Mouse (Mus musculus): ENCODE results near the gene Gltpd2. TPM values are rescaled to one million over a fixed set of nuclear protein-coding genes. Genes with fewer than 3 reads are reported as not detected.
A peak's percentile ranks its signal among the peaks of the same experiment; 100 is the strongest.
"Not testable (repeated sequence)": the region's sequence is repeated elsewhere in the genome, so short reads cannot be mapped to it uniquely, and the experiment has no call there.

Gltpd2 gene
- polyA plus RNA-seq, 1 experiment from 2014 or later: 0.83 TPM

DNA sequence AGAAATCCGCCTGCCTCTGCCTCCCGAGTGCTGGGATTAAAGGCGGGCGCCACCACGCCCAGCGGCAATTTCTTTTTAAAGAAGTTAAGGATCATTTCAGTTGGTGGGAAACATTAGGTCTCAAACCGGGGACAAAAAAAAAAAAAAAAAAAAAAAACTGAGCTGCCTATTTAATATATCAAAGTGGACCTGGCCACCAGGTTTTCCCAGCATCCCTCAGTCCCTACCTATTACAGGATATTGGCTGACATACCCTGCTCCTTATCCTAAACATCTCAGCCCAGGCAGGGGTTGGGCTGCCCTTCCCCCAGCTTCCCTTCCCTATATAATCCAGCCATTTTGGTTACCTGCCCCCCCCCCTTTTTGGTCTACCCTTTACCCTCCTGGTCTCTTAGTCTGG lies 7.2 kb upstream of the Gltpd2 start:
- Histone ChIP-seq H3K9ac (ENCODE audit: low read length) (no peak overlapping the region), H3K36me3 (ENCODE audit: control insufficient read depth, insufficient read depth, low read length) (no peaks in the 10 kb centered on the region), H3K27ac (ENCODE audit: low read depth) (no peak overlapping the region), H3K4me2 (ENCODE audit: low read length) (no peak overlapping the region), H3K4me3 (ENCODE audit: low read depth, low read length) (no peak overlapping the region), H3K4me1 (replicated peaks; ENCODE audit: control insufficient read depth, insufficient read depth, low read length) (peaks cover 3% of the 10 kb centered on the region; the same call in 1 of the 2 replicates), H3K9me3 (ENCODE audit: control insufficient read depth, low read length) (no peaks in the 10 kb centered on the region), H3K27me3 (replicated peaks; ENCODE audit: control insufficient read depth, insufficient read depth, low read length) (peaks cover 7% of the 10 kb centered on the region; the same call in 1 of the 2 replicates)
- no peak for ATAC-seq (replicated peaks; ENCODE audit: low FRiP score, low TSS enrichment, low read depth)
- WGBS: 91% methylated on average over 7 of the region's 7 CpGs
- DNase-seq (ENCODE audit: low spot score): no peak

DNA sequence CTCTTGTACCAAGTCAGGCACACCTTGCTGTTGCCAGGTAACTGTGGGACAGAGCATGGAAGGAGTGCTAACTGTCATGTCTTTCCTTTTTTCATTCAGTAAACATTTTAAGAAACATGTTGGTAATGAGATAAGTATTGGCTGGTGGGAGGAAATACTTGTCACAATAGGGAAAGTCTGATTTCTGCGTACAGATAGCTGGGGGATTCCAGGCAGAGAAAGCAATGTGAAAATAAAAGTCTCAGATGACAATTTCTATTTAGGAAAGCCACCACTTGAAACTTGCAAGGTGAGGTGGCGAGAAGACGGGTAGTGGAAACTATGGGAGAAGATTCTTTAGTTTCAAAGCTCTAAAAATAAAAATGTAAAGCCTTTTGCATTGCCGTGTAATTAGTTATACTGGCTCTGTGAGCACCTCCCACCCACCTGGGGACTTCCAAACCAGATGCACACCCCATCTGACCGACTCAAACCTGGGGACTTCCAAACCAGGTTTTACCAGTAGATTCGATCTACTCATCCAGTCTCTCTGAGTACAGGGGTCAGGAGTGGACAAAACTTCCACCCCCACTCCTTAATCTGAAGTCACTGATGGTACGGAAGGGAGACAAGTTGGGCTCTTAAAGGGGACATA lies 6.2 kb upstream of the Gltpd2 start:
- DNase-seq (ENCODE audit: low spot score) (no peak), ATAC-seq (replicated peaks; ENCODE audit: low FRiP score, low TSS enrichment, low read depth) (no peak)
- H3K4me1 ChIP-seq (replicated peaks; ENCODE audit: control insufficient read depth, insufficient read depth, low read length): peaks cover 3% of the 10 kb centered on the region; the same call in 1 of the 2 replicates
- H3K4me2 ChIP-seq (ENCODE audit: low read length): no peak overlapping the region
- H3K27ac ChIP-seq (ENCODE audit: low read depth): no peak overlapping the region
- H3K9ac ChIP-seq (ENCODE audit: low read length): no peak overlapping the region
- H3K36me3 ChIP-seq (ENCODE audit: control insufficient read depth, insufficient read depth, low read length): no peaks in the 10 kb centered on the region
- H3K9me3 ChIP-seq (ENCODE audit: control insufficient read depth, low read length): no peaks in the 10 kb centered on the region
- no peak overlapping the region for H3K4me3 ChIP-seq (ENCODE audit: low read depth, low read length)
- peaks cover 7% of the 10 kb centered on the region; the same call in 1 of the 2 replicates for H3K27me3 ChIP-seq (replicated peaks; ENCODE audit: control insufficient read depth, insufficient read depth, low read length)
- 79% methylated on average over 7 of the region's 7 CpGs for WGBS

DNA sequence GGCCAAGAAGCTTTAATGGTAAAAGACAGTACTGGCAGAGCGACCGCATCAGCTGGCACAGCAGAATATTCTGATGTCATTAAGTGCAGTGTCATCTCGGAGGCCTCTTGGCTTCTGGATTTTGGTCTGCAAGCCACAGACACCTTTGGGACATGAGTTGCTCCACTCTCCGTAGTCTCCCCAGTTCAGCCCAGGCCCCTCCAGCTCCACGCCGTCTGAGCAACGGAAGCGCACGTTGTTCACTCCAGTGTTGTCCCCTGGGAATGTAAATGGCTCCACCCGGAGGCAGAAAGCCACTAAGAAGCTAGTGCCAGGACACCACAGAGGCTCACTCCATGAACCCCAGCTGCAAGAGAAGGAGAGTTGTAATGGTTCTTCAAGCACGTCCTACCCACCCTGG lies 5.5 kb upstream of the Gltpd2 start:
- 55% methylated on average over 11 of the region's 11 CpGs for WGBS
- Histone ChIP-seq H3K4me2 (ENCODE audit: low read length) (no peak overlapping the region), H3K36me3 (ENCODE audit: control insufficient read depth, insufficient read depth, low read length) (no peaks in the 10 kb centered on the region), H3K27me3 (replicated peaks; ENCODE audit: control insufficient read depth, insufficient read depth, low read length) (peaks cover 7% of the 10 kb centered on the region; the same call in 1 of the 2 replicates), H3K4me3 (ENCODE audit: low read depth, low read length) (no peak overlapping the region), H3K9ac (ENCODE audit: low read length) (no peak overlapping the region), H3K9me3 (ENCODE audit: control insufficient read depth, low read length) (no peaks in the 10 kb centered on the region), H3K27ac (ENCODE audit: low read depth) (no peak overlapping the region), H3K4me1 (replicated peaks; ENCODE audit: control insufficient read depth, insufficient read depth, low read length) (peaks cover 3% of the 10 kb centered on the region; the same call in 1 of the 2 replicates)
- no peak for ATAC-seq (replicated peaks; ENCODE audit: low FRiP score, low TSS enrichment, low read depth)
- no peak for DNase-seq (ENCODE audit: low spot score)

DNA sequence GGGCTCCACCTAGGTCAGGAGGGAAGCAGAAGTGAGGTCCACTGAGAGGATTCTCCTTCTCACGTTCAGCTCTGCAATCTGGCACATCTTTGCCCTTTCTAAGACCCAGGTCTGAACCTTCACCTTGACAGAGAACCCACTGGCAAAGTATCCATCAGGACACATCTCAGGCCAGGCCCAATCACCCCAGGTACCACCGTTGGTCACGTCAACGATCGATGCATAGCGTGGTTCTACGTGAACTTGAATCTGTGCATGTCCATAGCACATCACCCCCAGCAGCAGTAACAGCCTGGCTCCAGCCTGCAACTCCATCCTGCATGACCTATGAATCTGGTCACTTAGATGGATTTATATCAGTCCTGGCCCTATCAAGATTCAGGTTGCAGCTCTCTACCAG lies 4.7 kb upstream of the Gltpd2 start, which contains the start of gene Vmo1:
TSS of gene Vmo1 (minus strand) at position 329 of the 400 bp plus-strand sequence.
- Histone ChIP-seq H3K27ac (ENCODE audit: low read depth) (no peak within 1 kb of the TSS), H3K9ac (ENCODE audit: low read length) (no peak within 1 kb of the TSS), H3K27me3 (replicated peaks; ENCODE audit: control insufficient read depth, insufficient read depth, low read length) (peaks cover 6% of the 10 kb centered on the region; the same call in 1 of the 2 replicates), H3K4me1 (replicated peaks; ENCODE audit: control insufficient read depth, insufficient read depth, low read length) (peaks cover 4% of the 10 kb centered on the region; the same call in 1 of the 2 replicates), H3K4me2 (ENCODE audit: low read length) (no peak within 1 kb of the TSS), H3K4me3 (ENCODE audit: low read depth, low read length) (no peak within 1 kb of the TSS), H3K36me3 (ENCODE audit: control insufficient read depth, insufficient read depth, low read length) (no peaks in the 10 kb centered on the region), H3K9me3 (ENCODE audit: control insufficient read depth, low read length) (no peaks in the 10 kb centered on the region)
- 88% methylated on average over 7 of the region's 7 CpGs for WGBS
- no peak for DNase-seq (ENCODE audit: low spot score)
- no peak for ATAC-seq (replicated peaks; ENCODE audit: low FRiP score, low TSS enrichment, low read depth)

DNA sequence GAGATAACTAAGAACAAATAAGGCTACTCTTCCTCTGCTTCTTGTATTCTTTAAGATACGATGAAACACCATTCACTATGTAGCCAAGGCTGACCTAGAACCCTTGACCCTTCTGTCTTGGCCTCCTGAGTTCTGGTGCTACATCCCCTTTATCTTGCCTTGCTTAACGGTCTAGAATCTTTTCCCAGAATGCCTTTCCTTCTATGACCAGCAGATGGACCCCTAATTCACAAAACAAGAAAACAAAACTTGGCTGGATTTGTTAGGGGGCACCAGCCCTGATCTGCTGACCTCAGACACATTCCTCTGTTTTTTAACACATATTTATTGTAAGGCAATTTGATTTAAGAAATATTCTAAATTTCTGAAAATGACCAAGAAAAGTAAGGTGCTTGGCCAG lies 2.6 kb upstream of the Gltpd2 start:
- no peak overlapping the region for H3K4me2 ChIP-seq (ENCODE audit: low read length)
- H3K9me3 ChIP-seq (ENCODE audit: control insufficient read depth, low read length): no peaks in the 10 kb centered on the region
- WGBS: 25% methylated on average over 2 of the region's 2 CpGs
- DNase-seq (ENCODE audit: low spot score) (no peak), ATAC-seq (replicated peaks; ENCODE audit: low FRiP score, low TSS enrichment, low read depth) (no peak)
- no peak overlapping the region for H3K4me3 ChIP-seq (ENCODE audit: low read depth, low read length)
- no peaks in the 10 kb centered on the region for H3K36me3 ChIP-seq (ENCODE audit: control insufficient read depth, insufficient read depth, low read length)
- peaks cover 10% of the 10 kb centered on the region; the same call in 1 of the 2 replicates for H3K4me1 ChIP-seq (replicated peaks; ENCODE audit: control insufficient read depth, insufficient read depth, low read length)
- no peak overlapping the region for H3K27ac ChIP-seq (ENCODE audit: low read depth)
- H3K27me3 ChIP-seq (replicated peaks; ENCODE audit: control insufficient read depth, insufficient read depth, low read length): no peaks in the 10 kb centered on the region
- H3K9ac ChIP-seq (ENCODE audit: low read length): no peak overlapping the region

DNA sequence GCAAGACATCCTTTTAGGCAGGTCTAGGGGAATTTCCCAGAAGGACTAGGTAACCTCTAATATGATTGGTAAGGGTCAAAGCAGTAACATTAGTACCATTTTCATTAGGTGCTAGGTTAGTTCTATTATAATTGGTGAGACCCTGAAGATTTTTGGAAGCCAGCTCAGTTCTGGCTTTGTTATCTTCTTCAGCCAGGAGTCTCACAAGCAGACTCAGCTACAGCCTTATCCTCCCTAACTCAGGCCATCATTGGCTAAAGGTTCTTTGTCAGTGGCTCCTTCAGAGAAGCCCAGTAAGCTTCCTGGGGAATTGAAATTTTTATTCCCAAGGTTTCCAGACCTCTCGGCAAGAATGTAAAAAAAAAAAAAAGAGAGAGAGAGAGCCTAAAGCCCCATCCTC lies 560 bp upstream of the Gltpd2 start:
- no peak overlapping the region for H3K9ac ChIP-seq (ENCODE audit: low read length)
- no peaks in the 10 kb centered on the region for H3K27me3 ChIP-seq (replicated peaks; ENCODE audit: control insufficient read depth, insufficient read depth, low read length)
- peaks cover 10% of the 10 kb centered on the region; the same call in 1 of the 2 replicates for H3K4me1 ChIP-seq (replicated peaks; ENCODE audit: control insufficient read depth, insufficient read depth, low read length)
- no peak overlapping the region for H3K4me2 ChIP-seq (ENCODE audit: low read length)
- no peak overlapping the region for H3K27ac ChIP-seq (ENCODE audit: low read depth)
- ATAC-seq (replicated peaks; ENCODE audit: low FRiP score, low TSS enrichment, low read depth) (no peak), DNase-seq (ENCODE audit: low spot score) (no peak)
- H3K9me3 ChIP-seq (ENCODE audit: control insufficient read depth, low read length): no peaks in the 10 kb centered on the region
- WGBS: 56% methylated on average over 1 of the region's 1 CpGs
- H3K36me3 ChIP-seq (ENCODE audit: control insufficient read depth, insufficient read depth, low read length): no peaks in the 10 kb centered on the region
- H3K4me3 ChIP-seq (ENCODE audit: low read depth, low read length): no peak overlapping the region

DNA sequence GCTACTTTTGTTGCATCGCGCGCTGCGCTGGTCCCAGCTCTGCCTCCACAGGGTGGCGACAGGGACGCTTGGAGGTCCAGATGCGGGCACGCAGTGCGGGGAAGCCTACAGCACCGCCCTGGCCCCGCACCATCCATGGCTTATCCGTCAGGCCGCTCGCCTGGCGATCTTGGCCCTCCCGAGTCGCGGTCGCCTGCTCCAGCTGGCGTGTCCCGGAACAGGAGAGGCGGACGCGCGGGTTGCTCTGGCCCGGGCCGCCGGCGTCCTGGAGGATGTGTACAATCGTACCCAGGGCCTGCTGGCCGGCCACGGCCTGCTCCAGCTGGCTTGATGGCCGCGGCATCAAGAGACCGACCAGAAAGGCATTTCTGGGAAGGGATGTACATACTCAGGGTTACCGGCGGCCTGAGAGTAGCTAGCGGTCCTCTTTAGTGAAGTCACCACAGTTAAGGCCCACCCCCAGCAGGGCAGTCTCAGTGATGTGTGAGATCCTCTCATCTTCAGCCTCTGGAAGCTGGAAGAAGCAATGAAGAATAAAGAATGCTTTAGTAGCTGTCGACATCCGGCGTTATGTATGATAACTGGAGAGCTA lies 1.3 kb downstream of the Gltpd2 start:
- ATAC-seq (replicated peaks; ENCODE audit: low FRiP score, low TSS enrichment, low read depth): peak; percentile 56
- no peaks in the 10 kb centered on the region for H3K9me3 ChIP-seq (ENCODE audit: control insufficient read depth, low read length)

DNA sequence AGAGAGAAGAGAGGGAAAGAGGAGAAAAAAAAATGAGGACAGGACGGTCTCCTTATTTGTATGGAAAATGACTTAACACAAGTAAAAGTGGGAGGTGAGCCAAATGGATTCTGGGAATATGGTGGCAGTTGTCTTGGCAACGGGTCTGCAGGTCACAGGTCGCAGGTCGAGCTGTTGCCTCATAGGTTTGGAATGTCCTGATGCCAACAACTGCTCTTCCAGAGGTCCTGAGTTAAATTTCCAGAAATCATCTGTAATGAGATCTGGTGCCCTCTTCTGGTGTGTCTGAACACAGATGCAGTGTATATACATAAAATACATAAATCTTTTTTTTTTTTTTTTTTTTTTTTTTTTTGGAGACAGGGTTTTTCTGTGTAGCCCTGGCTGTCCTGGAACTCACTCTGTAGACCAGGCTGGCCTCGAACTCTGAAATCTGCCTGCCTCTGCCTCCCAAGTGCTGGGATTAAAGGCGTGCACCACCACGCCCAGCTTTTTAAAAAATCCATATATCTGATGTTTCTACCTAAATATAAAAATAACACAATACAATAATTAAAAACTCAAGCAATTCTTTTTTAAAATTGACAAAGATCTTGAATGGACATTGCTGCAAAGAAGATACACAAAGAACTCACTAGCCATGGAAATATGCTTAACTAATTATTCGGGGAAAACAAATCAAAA lies 4.5 kb downstream of the Gltpd2 start:
- H3K9me3 ChIP-seq (ENCODE audit: control insufficient read depth, low read length); H3K4me2 ChIP-seq (ENCODE audit: low read length); DNase-seq (ENCODE audit: low spot score); H3K27me3 ChIP-seq (replicated peaks; ENCODE audit: control insufficient read depth, insufficient read depth, low read length); ATAC-seq (replicated peaks; ENCODE audit: low FRiP score, low TSS enrichment, low read depth); H3K9ac ChIP-seq (ENCODE audit: low read length); H3K27ac ChIP-seq (ENCODE audit: low read depth); H3K4me3 ChIP-seq (ENCODE audit: low read depth, low read length): not testable (repeated sequence)
- WGBS: 82% methylated on average over 8 of the region's 8 CpGs
- Histone ChIP-seq H3K4me1 (replicated peaks; ENCODE audit: control insufficient read depth, insufficient read depth, low read length) (peaks cover 14% of the 10 kb centered on the region), H3K36me3 (ENCODE audit: control insufficient read depth, insufficient read depth, low read length) (peaks cover 23% of the 10 kb centered on the region)

More for the DNA sequence above, 1.3 kb downstream of the Gltpd2 start:
- Histone ChIP-seq H3K4me3 (ENCODE audit: low read depth, low read length) (peak overlapping the region; percentile 31), H3K9ac (ENCODE audit: low read length) (peak overlapping the region; percentile 64), H3K4me1 (replicated peaks; ENCODE audit: control insufficient read depth, insufficient read depth, low read length) (peaks cover 10% of the 10 kb centered on the region; the same call in 1 of the 2 replicates), H3K27ac (ENCODE audit: low read depth) (peak overlapping the region; percentile 78), H3K27me3 (replicated peaks; ENCODE audit: control insufficient read depth, insufficient read depth, low read length) (no peaks in the 10 kb centered on the region), H3K36me3 (ENCODE audit: control insufficient read depth, insufficient read depth, low read length) (no peaks in the 10 kb centered on the region), H3K4me2 (ENCODE audit: low read length) (peak overlapping the region; percentile 53)
- DNase-seq (ENCODE audit: low spot score): peak; percentile 79
- 9% methylated on average over 41 of the region's 41 CpGs for WGBS
